Mouse (Mus musculus) induced T-regulatory cell, adult 2 months (primary cell): ENCODE measurements around the gene Ush2a.

Experiments
- DNase-seq: peaks from one replicate; pipeline ENCODE4 v3.0.0-alpha.2; 2012; ENCODE audit warnings: low read depth

Gene Ush2a

DNA sequence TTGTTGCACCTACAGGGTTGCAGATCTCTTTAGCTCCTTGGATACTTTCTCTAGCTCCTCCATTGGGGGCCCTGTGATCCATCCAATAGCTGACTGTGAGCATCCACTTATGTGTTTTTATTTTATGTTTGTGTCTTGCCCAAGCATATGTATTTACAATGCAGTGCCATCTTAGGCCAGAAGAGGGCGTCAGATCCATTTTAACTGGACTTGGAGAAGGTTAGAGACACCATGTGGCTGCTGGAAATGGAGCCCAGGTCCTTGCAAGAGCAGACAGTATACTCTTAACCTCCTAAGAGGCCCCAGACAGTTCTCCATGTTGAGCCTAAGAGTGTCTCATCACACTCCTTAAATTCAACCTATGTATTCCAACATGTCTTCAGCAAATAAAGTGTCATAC lies 281.5 kb downstream of the Ush2a start:
- no peak for DNase-seq

DNA sequence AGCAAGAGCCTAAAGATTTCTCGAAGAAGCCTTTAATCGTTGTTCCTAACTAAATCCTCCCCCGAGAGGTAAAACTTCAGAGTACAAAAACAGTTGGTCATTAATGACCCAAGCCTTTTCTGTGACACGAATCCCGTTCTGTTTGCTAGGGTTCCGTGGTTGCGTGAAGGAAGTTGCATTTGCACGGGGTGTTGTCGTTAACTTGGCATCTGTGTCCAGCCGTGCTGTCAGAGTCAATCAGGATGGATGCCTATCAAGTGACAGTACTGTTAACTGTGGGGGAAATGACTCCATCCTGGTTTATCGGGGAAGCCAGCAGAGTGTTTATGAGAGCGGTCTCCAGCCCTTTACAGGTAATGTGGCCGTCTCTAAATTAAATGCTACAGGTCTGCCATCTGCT lies 287.9 kb downstream of the Ush2a start:
- DNase-seq: no peak

DNA sequence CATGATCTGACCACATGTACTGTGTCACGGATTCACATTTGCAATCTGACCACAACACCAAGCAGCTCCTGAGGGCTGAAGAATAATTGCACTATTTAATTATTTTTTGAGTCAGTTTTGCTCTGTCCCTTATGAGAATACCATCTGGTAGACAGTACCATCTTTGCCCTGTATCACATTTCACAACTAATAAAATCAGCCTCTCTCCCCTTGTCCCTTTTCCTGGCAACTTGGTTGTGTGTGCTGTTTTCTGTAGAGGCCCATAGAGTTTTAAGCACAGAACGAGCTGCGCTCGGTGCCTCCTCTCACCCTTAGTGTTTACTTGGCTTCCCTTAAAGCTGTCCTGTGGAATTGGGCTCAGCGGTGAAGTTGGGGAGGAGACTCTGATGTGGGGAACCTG lies 290.0 kb downstream of the Ush2a start:
- DNase-seq: no peak

- DNase-seq: no peak
Measured at GRCm38 (mm10) chr1:188558911-188559310, 297.1 kb downstream of the Ush2a start.

GRCm38 (mm10) chr1:188566229-188566628 lies 304.4 kb downstream of the Ush2a start:
- no peak for DNase-seq

- DNase-seq: no peak
Measured at GRCm38 (mm10) chr1:188567486-188567885, 305.7 kb downstream of the Ush2a start.

GRCm38 (mm10) chr1:188568295-188568961 lies 306.6 kb downstream of the Ush2a start:
- DNase-seq: no peak

- DNase-seq: no peak
Measured at GRCm38 (mm10) chr1:188576246-188576747, 314.5 kb downstream of the Ush2a start.

GRCm38 (mm10) chr1:188577376-188577775 lies 315.6 kb downstream of the Ush2a start:
- DNase-seq: no peak

- DNase-seq: no peak
Measured at GRCm38 (mm10) chr1:188581136-188581535, 319.3 kb downstream of the Ush2a start.

DNA sequence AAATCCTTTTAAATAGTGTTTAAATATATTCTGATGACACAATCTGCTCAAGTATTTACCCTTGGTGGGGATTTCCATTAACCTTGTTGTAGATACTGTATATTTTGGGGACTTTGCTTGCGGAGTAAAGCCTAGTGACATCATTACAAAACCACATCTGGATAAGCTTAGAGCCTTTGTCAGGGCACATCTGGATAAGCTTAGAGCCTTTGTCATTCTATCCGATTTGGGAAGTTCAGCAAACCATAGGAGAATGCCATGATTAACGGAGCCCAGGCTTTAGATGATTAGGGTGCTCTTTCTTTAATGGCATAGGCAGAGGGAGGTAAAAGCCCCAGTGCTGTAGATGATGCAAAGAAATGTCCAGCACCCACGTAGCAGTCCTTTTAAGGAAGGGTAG lies 333.4 kb downstream of the Ush2a start:
- DNase-seq: no peak

DNA sequence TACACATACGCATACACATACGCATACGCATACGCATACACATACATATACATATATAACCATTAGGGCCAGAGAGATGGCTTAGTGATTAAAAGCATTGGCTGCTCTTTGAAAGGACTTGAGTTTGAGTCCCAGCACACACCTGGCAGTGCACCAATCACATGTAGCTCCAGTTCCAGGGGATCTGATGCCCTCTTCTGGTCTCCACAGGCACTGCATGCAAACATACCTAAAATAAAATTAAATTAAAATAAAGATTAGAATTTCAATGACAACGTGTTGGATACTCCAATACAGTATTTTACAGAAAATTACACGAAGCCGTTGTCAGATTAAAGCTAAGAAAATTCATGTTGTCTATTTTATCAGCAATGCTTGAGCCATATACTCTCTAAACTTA lies 336.2 kb downstream of the Ush2a start:
- no peak for DNase-seq

- no peak for DNase-seq
Measured at GRCm38 (mm10) chr1:188599134-188599533, 337.3 kb downstream of the Ush2a start.

DNA sequence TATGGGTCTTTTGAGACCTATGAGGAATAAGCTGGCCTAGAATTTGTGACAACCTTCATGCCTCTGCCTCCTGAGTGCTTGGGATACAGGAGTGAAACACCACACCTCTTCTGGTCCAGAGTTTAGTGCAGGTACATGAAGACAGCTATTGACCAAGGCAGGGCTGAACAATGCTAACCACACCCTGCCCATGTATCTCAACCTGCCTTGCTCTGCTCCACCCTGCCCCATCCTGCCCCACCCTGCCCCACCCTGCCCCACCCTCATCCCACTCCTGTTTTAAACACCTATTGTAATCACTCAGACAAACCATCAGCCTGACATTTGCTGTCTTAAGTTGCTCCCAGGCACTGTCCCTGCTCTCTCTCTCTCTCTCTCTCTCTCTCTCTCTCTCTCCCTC lies 344.6 kb downstream of the Ush2a start:
- no peak for DNase-seq

DNA sequence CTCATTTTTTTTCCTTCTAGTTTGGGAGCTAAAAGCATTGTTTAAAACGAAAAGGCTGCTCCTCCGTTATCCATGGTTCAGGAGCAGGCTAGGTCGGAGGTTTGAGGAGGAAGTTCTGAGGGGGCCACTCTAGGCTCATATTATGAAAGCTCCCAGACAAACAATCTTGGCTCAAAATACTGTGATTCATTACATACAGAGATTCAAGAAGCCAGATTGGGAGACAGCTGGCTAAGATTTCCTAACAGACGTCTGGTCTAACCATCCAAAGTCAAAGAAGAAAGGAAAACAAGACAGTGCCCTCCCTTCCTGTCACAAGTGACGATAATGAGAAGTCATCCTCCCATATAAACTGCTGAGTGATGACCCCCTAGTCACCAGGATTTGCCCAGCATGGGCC lies 354.7 kb downstream of the Ush2a start:
- DNase-seq: no peak

DNA sequence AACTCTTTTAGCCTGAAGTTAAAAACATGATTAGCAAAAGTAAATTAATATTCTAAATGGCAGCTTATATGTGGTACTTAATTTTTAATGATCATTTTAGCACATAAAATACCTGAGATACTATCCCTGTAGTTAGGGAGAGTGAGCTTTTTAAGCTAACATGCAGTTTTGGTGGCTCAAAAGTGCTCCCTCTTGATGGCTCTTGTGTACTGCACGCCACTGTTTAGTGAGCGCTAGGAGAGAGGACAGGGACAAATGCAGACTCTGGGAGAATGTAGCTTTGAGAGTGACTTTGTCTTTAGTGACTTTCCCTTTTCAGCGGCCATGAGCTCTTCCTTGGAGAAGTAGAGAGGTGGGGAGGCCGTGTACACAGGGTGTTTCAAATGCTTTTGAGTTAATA lies 371.9 kb downstream of the Ush2a start:
- DNase-seq: no peak

DNA sequence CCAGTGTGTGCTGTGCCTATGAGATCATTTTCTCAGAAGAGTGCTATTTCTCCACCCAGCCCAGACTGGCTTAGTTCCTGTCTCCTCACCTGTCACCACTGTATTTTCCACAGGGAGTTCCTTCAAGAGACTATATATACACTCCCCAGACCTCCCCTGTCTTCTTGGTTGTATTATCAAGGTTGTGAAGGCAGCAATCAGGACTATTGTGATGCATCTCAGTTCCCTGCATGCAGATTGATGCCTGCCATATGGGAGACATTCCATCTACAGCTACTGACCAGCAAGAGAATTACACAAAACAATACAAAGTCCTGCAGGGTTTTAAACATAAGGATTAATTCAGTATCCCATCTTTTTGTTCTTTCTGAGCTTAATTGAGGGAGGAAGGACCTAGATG lies 377.8 kb downstream of the Ush2a start:
- no peak for DNase-seq

DNA sequence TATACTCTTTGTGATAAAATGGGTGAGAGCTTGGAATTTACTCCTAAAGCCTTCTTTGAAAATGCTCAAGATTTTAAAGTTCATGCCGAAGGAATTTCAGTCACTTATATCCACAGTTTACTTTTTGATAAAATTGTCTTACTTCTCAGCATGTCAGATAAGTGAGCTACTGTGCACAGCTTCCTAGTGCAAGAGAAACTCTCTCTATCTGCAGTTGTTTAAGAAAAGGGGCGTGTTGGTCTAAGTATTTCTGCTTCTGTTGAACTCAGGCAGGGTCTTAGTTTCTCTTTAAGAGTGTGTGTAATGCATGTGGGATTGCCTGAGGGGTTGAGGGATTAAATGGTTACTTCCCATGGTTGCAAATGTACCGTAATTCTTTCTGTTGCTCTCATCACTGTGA lies 381.3 kb downstream of the Ush2a start:
- no peak for DNase-seq

GRCm38 (mm10) chr1:188653001-188653400 lies 391.2 kb downstream of the Ush2a start:
- no peak for DNase-seq

- DNase-seq: no peak
Measured at GRCm38 (mm10) chr1:188656121-188656520, 394.3 kb downstream of the Ush2a start.

DNA sequence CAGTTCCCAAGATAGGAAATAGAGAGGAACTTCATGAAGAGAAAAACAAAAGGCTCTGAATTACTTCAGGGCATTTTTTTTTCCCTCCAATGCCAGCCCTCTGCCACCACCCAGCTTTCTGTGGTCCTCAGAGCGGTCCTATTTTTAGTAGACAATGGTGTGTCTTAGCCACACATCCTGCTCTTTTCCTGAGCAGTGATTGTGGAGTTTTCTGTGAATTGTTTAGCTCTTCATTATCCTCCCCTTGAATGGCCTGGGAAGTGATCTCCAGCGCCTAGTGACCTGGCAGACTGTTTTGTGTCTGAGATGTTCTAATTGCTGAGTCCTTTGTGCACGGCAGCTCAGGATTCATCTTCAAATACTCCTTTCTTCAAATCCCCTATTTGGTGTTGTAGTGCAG lies 397.3 kb downstream of the Ush2a start:
- no peak for DNase-seq

GRCm38 (mm10) chr1:188660339-188660738 lies 398.5 kb downstream of the Ush2a start:
- no peak for DNase-seq

DNA sequence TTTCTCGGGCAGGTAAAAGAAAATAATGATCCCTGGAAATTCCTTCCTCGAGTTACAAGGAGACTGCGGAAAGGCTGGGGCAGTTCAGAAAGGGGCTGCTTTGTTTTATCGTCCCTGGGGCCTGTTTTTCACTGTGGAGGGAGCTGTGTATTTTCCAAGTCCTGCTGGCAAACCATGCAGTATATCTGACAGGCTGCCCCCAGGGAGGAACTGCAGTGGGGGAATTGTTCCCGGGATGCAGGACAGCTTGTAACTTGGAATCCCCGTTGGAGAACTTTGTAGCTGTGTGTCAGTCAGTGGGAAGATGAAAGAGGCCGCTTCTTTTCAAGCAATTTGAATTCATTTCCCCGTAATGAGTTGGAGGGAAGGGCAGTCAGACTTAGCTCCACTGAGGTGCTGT lies 399.1 kb downstream of the Ush2a start:
- DNase-seq: no peak

DNA sequence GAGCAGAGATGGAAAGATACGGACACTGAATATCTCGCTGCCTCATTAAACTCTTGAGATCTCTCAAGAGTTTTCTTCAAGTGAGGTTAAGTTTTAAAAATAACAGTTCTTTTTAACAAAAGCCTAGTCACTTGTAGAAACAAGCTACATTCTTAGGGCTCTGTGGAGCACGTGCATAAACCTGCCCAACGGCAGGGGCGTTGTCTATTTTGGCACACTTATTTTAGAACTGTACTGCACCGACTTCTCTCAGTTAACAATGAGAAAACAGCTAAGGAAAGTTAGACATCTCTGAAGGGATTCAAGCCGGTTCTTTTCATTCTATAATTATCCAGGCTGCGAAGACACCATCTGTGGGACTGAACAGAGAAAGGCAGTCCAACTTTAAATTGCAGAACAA lies 405.6 kb downstream of the Ush2a start:
- DNase-seq: no peak
